Mouse (Mus musculus) lung, embryonic 16.5 days (tissue): ENCODE results near the gene Ddx49. TPM values are rescaled to one million over a fixed set of nuclear protein-coding genes. Genes with fewer than 3 reads are reported as not detected.

Experiments
- ATAC-seq: fragments of 200-750 bp; cut with Nextera tagmentation; 2 replicates; pipeline ENCODE4 v1.8.0; 2017; ENCODE audit warnings: low read depth, mild to moderate bottlenecking, moderate library complexity
- H3K27ac ChIP-seq: fragments of 300-500 bp; sonication (generic); 2 replicates; pipeline ENCODE4 v1.5.1; 2014; ENCODE audit warnings: mild to moderate bottlenecking, control low read depth, low read length
- H3K27me3 ChIP-seq: fragments of 300-500 bp; sonication (generic); 2 replicates; pipeline ENCODE4 v1.6.1; 2014; ENCODE audit warnings: low read depth, low read length, mixed read lengths; ENCODE audit not compliant: control insufficient read depth, insufficient read depth
- H3K36me3 ChIP-seq: fragments of 300-500 bp; sonication (generic); 2 replicates; pipeline ENCODE4 v1.6.1; 2014; ENCODE audit warnings: low read length; ENCODE audit not compliant: control insufficient read depth, insufficient read depth
- H3K4me1 ChIP-seq: fragments of 300-500 bp; sonication (generic); replicated peaks from 2 replicates; pipeline ENCODE4 v1.6.1; 2014; ENCODE audit warnings: low read length, mixed read lengths; ENCODE audit not compliant: control insufficient read depth, insufficient read depth
- H3K4me2 ChIP-seq: fragments of 300-500 bp; sonication (generic); 2 replicates; pipeline ENCODE4 v1.6.1; 2014; ENCODE audit warnings: low read depth, low read length, control low read depth
- H3K4me3 ChIP-seq: fragments of 300-500 bp; sonication (generic); 2 replicates; pipeline ENCODE4 v1.5.1; 2014; ENCODE audit warnings: mild to moderate bottlenecking, low read length, control low read depth
- H3K9ac ChIP-seq: fragments of 300-500 bp; sonication (generic); 2 replicates; pipeline ENCODE4 v1.6.1; 2014; ENCODE audit warnings: low read length, control low read depth
- H3K9me3 ChIP-seq: fragments of 300-500 bp; sonication (generic); 2 replicates; pipeline ENCODE4 v1.6.1; 2016; ENCODE audit warnings: low read length; ENCODE audit not compliant: control insufficient read depth
- WGBS: fragments of 180-500 bp; shearing (Covaris S2); extraction: QIAGEN DNeasy Blood & Tissue Kit; methylation state at CpG from one replicate; pipeline ENCODE4 v1.1.7; 2014; 5-methylcytosine and 5-hydroxymethylcytosine counted together
- polyA plus RNA-seq: library from polyadenylated mRNA; unstranded; fragments of >200 nt; fragmentation: Nextera tagmentation; extraction: Ambion mirVana; gene quantifications from 2 replicates; pipeline ENCODE4 v1.2.1, GENCODE M21; 2015

Ddx49 gene
- polyA plus RNA-seq, result 39.6 and 44.8 TPM in 2 replicates

- peak within 1 kb of the TSS; percentile 76 for H3K27ac ChIP-seq
- H3K4me2 ChIP-seq, result peak within 1 kb of the TSS; percentile 77
- H3K27me3 ChIP-seq, result no peaks in the 10 kb centered on the region
- peak within 1 kb of the TSS; percentile 79 for H3K4me3 ChIP-seq
- H3K4me1 ChIP-seq, result peaks cover 15% of the 10 kb centered on the region
- H3K9ac ChIP-seq, result peak within 1 kb of the TSS; percentile 83
- WGBS, result under 1% methylated on average over 40 of the region's 40 CpGs
- peak; percentile 93 for ATAC-seq
- H3K36me3 ChIP-seq, result peaks cover 24% of the 10 kb centered on the region
- no peaks in the 10 kb centered on the region for H3K9me3 ChIP-seq
Observed at GRCm38 (mm10) chr8:70302358-70302890, at the start of gene Ddx49, which contains the start of gene Cope. Gene Ddx49 (minus strand): TSS chr8:70302489. Gene Cope (plus strand): TSS chr8:70302518.

- Histone ChIP-seq H3K27me3 (no peaks in the 10 kb centered on the region), H3K9ac (peak overlapping the region; percentile 99), H3K27ac (no peak overlapping the region), H3K4me2 (peak overlapping the region; percentile 76), H3K36me3 (no peaks in the 10 kb centered on the region), H3K4me3 (peak overlapping the region; percentile 99), H3K4me1 (peaks cover 30% of the 10 kb centered on the region), H3K9me3 (no peaks in the 10 kb centered on the region)
- 8% methylated on average over 3 of the region's 3 CpGs for WGBS
- ATAC-seq, result no peak
Observed at GRCm38 (mm10) chr8:70352000-70352384, 49.7 kb upstream of the Ddx49 start.

GRCm38 (mm10) chr8:70351035-70351999 lies 49.0 kb upstream of the Ddx49 start:
- H3K36me3 ChIP-seq, result no peaks in the 10 kb centered on the region
- WGBS, result 34% methylated on average over 15 of the region's 15 CpGs
- H3K4me3 ChIP-seq, result peak overlapping the region; percentile 99
- H3K9me3 ChIP-seq, result no peaks in the 10 kb centered on the region
- no peaks in the 10 kb centered on the region for H3K27me3 ChIP-seq
- H3K4me1 ChIP-seq, result peaks cover 30% of the 10 kb centered on the region
- H3K9ac ChIP-seq, result peak overlapping the region; percentile 99
- no peak overlapping the region for H3K27ac ChIP-seq
- H3K4me2 ChIP-seq, result peak overlapping the region; percentile 76
- no peak for ATAC-seq

- ATAC-seq, result no peak
- Histone ChIP-seq H3K4me3 (no peak overlapping the region), H3K36me3 (peaks cover 7% of the 10 kb centered on the region), H3K9ac (no peak overlapping the region), H3K27ac (no peak overlapping the region), H3K27me3 (no peaks in the 10 kb centered on the region), H3K4me1 (peaks cover 20% of the 10 kb centered on the region), H3K9me3 (no peaks in the 10 kb centered on the region), H3K4me2 (no peak overlapping the region)
- WGBS, result 59% methylated on average over 1 of the region's 1 CpGs
Observed at GRCm38 (mm10) chr8:70347860-70348420, 45.7 kb upstream of the Ddx49 start.

GRCm38 (mm10) chr8:70347443-70347842 lies 45.2 kb upstream of the Ddx49 start:
- Histone ChIP-seq H3K4me2 (no peak overlapping the region), H3K36me3 (peaks cover 9% of the 10 kb centered on the region), H3K4me1 (peaks cover 20% of the 10 kb centered on the region), H3K4me3 (no peak overlapping the region), H3K27me3 (no peaks in the 10 kb centered on the region), H3K9me3 (no peaks in the 10 kb centered on the region), H3K9ac (no peak overlapping the region), H3K27ac (no peak overlapping the region)
- WGBS, result 75% methylated on average over 4 of the region's 4 CpGs
- ATAC-seq, result no peak

- ATAC-seq, result no peak; the same call in 1 of the 2 replicates
- H3K9ac ChIP-seq, result no peak overlapping the region
- WGBS, result 82% methylated on average over 2 of the region's 2 CpGs
- H3K36me3 ChIP-seq, result peaks cover 36% of the 10 kb centered on the region
- H3K4me3 ChIP-seq, result no peak overlapping the region
- H3K4me2 ChIP-seq, result no peak overlapping the region
- no peaks in the 10 kb centered on the region for H3K9me3 ChIP-seq
- no peaks in the 10 kb centered on the region; the same call in 1 of the 2 replicates for H3K4me1 ChIP-seq
- no peaks in the 10 kb centered on the region for H3K27me3 ChIP-seq
- no peak overlapping the region for H3K27ac ChIP-seq
Observed at GRCm38 (mm10) chr8:70344279-70344678, 42.0 kb upstream of the Ddx49 start.

- peak; percentile 41; the same call in 1 of the 2 replicates for ATAC-seq
Observed at GRCm38 (mm10) chr8:70343696-70344095, 41.4 kb upstream of the Ddx49 start.

GRCm38 (mm10) chr8:70343076-70343475 lies 40.8 kb upstream of the Ddx49 start:
- no peak overlapping the region for H3K4me3 ChIP-seq
- H3K36me3 ChIP-seq, result peaks cover 46% of the 10 kb centered on the region
- no peaks in the 10 kb centered on the region for H3K27me3 ChIP-seq
- H3K9me3 ChIP-seq, result no peaks in the 10 kb centered on the region
- H3K9ac ChIP-seq, result no peak overlapping the region
- no peak overlapping the region for H3K27ac ChIP-seq
- H3K4me2 ChIP-seq, result no peak overlapping the region
- 64% methylated on average over 7 of the region's 7 CpGs for WGBS
- no peak for ATAC-seq
- no peaks in the 10 kb centered on the region; the same call in 1 of the 2 replicates for H3K4me1 ChIP-seq

More at GRCm38 (mm10) chr8:70343696-70344095, 41.4 kb upstream of the Ddx49 start:
- Histone ChIP-seq H3K36me3 (peaks cover 41% of the 10 kb centered on the region), H3K27me3 (no peaks in the 10 kb centered on the region), H3K9ac (no peak overlapping the region), H3K4me1 (no peaks in the 10 kb centered on the region; the same call in 1 of the 2 replicates), H3K9me3 (no peaks in the 10 kb centered on the region), H3K4me2 (no peak overlapping the region), H3K4me3 (no peak overlapping the region), H3K27ac (no peak overlapping the region)
- WGBS, result 54% methylated on average over 6 of the region's 6 CpGs

- no peak overlapping the region for H3K4me3 ChIP-seq
Observed at GRCm38 (mm10) chr8:70342007-70342406, 39.7 kb upstream of the Ddx49 start.

More at GRCm38 (mm10) chr8:70342007-70342406, 39.7 kb upstream of the Ddx49 start:
- H3K9me3 ChIP-seq, result no peaks in the 10 kb centered on the region
- H3K4me2 ChIP-seq, result no peak overlapping the region
- no peak for ATAC-seq
- no peak overlapping the region for H3K27ac ChIP-seq
- no peaks in the 10 kb centered on the region for H3K27me3 ChIP-seq
- 85% methylated on average over 14 of the region's 14 CpGs for WGBS
- H3K4me1 ChIP-seq, result no peaks in the 10 kb centered on the region
- no peak overlapping the region for H3K9ac ChIP-seq
- H3K36me3 ChIP-seq, result peaks cover 57% of the 10 kb centered on the region
